Mouse (Mus musculus) urinary bladder, adult 2 months (tissue): ENCODE data around the gene Prmt2. TPM values are rescaled to one million over a fixed set of nuclear protein-coding genes. Genes with fewer than 3 reads are reported as not detected.

Source experiments
- DNase-seq: peaks from one replicate; pipeline ENCODE4 v3.0.0; 2022; ENCODE audit warnings: low spot score
- polyA plus RNA-seq: library from polyadenylated mRNA; depleted of rRNA; stranded (reverse); fragments of >200 nt; gene quantifications from 2 replicates; pipeline ENCODE4 v1.2.3, GENCODE M21; 2012; rRNA removed

Prmt2 gene
- 44.5 and 49.6 TPM in 2 replicates for polyA plus RNA-seq

DNA sequence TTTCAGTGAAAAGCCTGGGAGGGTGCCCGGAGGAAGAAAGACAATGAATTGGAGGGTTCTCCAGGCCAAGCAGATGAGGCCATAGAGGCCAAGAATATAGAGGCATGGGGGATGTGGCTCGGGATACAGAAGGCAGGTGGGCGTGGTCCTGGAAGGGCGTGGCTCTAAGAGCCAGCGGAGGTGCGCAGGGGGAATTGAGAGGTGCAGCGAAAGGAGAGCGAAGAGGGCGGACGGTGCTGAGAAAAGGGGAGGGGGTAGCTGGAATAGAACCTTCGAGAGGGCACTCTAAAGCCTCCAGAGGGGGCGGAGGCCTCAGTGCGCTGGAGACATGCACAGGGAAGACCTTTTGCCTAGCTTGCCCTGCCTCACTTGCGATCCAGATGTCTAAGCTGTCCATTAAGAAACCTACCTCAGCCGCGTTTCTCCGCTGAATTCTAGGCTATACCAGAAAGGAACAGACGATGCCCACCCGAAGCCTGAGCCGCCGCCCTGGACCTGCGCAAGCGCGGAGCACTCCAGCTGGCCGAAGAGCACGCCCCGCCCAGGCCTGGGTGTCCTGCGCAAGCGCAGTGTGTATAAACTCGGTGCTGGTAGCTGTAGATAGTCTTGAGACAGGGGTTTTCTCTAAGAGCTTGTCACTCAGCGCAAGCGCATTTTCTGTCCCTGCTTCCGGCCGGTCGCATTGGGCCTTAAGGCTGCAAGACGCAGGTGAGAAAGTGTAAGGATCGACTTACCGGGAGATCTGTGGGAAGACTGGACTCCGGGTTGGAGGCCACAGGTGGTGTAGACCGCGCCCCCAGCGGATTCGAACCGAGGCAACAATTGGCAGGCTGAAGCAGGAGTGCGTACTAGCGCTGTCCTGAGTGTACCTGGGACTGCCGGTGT lies at the start of gene Prmt2:
Gene Prmt2 (minus strand): TSS at position 525 of the 885 bp plus-strand sequence.
- DNase-seq, result peak; percentile 82

DNA sequence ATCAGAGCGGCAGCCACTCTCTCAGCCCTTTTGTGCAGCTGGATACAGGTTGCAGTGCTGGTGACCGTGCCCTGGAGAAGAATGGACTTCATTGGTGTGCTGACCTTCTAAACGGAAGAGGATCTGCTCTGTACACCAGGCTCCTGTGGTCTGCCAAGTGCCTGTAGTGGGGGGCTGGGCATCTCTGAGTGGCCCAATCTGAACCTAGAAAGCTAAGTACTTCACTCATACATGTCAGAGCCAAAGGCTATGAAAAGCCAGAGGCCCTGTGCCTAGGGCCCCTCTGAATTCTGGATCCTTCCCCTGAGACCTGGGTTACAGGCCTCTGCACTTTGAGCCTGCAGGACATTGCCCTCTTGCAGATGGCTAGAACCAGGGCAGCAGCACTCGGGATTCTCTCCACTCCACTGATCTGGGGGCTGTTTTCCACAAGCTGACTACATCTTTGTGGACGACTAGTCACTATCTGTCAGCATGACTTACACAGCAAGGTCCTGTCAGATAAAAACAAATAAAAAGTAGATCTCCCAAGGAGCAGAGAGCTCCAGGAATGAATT lies 41.0 kb upstream of the Prmt2 start:
- no peak for DNase-seq

DNA sequence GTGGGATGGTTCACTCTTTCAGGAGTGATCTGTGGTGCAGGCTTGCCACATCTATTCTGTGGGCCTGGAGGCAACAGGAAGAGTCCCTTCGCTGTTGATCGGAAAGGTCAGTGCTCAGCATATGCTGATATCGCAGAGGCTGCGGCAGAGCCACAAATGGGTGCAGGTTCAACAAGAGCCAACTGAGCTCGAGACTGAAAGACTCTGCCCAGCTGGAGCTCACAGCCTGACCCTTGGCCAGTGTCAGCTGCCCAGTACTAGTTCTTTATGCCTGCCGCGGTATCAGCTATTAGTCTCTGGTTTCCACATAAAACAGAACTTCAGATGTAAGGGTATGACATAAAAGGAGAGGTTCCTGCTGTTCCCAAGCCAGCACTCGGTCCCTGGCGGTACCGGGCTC lies 37.6 kb upstream of the Prmt2 start:
- DNase-seq, result no peak

DNA sequence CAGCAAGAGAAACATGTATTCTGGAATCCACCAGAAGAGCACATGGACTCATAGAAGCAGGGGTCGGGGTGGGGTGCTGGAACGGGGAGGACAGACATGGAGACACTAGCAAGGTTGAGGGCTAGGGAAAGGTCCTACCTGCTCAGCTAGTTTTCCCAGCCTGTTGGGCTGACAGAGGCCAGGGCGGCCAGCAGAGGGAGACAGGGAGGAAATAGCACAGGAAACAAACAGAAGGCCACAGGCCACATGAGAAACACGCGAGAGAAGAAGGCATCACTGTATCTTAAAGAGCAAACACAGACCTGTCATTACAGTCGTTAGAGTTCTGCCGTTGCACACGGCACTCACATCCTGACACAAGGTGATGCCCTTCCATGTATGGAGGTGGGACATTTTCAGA lies 33.6 kb upstream of the Prmt2 start:
- no peak for DNase-seq

DNA sequence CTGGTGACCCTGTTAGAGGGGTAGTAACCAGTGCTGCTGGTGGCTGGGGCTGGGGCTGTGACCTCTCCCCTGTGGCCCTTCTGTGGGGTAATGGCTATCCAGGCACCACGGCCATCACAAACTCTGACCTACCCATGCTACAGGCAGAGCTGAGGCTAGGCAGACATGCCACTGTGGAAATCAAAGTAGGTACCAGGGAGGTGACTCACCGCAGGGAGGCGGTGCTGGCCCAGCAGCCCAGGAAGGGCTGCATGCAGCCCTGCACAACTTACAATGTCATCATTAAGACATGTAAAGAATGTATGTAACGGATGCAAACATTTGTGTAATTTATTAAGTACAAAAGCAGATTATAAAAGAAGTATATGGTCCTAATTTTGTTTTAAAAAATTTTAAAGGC lies 24.8 kb upstream of the Prmt2 start:
- no peak for DNase-seq

DNA sequence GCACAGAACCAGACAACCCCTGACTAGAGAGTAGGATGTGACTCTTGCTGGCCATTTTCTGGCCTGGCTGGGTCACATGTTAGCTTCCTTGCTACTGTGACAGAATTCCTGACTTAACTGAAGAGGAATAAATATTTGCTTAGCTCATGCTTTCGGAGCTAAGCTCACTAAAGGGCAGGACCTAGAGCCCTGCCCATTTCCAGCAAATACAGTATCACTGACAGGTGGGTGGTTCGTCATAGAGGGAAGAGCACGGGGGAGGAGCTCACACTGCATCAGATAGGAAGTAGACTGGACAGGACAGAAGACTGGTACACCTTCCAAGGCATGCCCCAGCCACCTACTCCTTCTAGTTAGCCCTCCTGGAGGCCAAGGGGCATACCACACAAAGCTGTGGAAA lies 23.8 kb upstream of the Prmt2 start:
- no peak for DNase-seq

DNA sequence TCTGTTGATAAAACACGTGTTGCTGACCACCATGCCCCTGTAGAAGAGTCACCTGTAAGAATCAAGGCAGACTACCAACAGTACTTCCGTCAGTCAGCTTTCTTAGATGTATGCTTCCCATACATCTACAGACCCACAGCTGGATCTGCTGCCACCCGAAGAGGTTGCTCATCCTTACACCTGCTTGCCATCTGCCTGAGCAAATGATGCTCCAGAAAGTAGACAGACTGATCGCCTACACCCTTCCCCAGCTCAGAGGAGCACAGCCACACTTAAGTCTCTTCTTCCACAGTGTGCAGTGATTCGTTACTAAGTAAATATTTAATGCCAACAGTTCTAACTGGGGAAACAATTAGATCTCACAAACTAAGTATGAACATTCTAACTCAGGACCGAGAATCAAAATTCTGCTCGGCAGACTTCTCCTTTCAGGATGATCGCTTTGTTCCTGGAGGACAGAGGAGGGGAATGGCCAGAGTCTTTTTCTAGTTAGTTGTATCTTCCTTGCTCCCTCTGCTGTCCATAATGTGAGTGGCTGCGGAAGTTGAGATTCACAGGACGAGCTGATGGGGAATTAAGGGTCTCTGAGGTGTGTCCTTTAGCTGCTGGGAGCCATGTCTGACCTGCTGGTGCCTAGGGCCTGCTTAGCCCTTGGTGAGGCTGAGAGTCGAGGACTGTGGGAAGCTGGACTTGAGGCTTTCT lies 22.8 kb upstream of the Prmt2 start:
- DNase-seq, result no peak

DNA sequence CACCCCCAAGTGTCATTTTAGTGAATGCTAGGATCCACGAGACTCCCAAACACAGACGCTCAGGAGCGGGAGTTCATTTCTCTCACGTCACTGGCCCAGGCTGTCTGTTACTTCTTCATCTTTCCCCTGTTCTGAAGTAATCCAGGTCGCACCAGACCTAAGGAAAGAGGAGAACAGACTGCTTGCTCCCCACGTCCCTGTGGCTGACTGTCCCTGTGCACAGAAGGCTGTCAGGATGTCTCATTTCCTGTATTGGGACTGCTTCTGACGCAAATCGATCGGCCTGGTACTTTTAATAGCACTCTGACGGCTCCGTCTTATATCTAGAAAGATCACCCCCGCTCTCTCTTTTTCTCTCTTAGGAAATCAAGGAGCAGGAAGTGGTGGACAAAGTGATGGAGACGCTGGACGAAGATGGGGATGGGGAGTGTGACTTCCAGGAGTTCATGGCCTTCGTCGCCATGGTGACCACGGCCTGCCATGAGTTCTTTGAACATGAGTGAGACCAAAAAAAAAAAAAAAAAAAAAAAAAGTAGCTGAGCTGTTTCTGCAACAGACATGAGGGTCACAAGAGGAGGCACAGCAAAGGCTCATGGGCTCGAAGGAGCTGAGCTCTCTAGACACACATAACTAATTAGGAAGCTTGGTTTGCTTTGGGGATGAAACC lies 22.0 kb upstream of the Prmt2 start:
- no peak for DNase-seq

DNA sequence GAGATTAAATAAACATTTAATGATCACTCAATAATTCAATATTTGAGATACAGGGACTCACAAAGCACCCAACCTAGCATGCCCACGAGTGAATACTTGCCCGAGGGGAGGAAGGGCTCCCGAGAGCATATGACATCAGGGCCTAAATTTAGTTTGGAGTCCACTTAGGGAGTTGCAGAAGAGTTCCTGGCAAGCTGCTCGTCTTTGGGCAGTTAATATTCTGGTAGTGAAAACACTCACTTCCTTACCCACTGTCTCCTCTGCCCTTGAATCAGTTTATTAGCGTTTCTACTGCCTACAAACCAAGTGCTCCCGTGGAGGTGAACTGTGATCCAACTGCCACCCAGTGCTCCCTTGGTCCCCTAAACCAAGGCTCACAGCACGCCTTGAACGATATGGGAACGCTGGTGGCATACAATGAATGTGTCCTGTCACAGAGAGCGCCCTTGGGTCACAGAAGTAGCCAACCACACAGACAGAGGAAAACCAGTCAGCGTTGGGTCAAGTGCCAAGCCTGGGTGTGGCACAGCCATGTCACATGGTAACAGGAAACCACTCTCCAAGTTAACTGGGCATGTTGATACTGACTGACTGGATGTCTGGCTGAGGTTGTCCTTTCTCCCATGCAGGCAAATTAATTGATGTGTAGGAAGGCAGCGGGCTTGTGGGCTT lies 20.2 kb upstream of the Prmt2 start:
- no peak for DNase-seq

DNA sequence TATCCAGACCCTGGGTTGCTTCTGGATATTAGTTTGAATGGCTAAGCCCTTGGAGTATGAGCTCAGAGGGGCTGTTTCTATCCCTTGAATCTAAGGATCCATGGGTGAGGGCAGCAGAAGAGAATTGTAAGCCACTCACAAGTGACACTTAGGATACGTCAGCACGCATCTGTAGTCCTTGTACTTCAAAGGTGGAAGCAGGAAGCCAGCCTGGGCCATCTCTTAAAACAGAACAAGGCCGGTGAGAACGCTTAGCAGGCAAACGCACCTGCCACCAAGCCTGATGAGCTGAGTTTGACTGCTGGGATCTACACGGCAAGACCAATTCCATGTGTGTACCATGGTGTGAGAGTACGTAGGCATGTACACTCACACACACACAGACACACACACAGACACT lies 19.6 kb upstream of the Prmt2 start:
- DNase-seq, result no peak

DNA sequence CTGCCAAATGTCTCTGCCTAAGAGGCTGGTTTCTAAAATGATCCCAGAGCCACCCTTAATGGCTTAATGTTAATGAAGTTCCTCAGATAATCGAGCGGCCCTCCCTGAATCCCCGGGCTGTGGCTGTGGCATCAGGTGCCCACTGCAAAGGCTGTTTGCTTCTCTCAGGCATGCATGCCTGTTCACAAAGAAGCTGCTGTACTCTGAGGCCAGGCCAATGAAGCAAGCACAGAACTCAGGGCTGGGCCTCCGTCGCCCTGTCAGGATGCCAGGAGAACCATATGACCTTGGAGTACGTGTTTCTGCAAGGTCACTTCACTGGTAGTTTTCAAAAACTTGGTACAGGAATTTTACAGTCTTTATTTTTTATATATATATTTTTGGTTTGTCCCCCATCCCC lies 18.0 kb upstream of the Prmt2 start:
- peak; percentile 10 for DNase-seq

DNA sequence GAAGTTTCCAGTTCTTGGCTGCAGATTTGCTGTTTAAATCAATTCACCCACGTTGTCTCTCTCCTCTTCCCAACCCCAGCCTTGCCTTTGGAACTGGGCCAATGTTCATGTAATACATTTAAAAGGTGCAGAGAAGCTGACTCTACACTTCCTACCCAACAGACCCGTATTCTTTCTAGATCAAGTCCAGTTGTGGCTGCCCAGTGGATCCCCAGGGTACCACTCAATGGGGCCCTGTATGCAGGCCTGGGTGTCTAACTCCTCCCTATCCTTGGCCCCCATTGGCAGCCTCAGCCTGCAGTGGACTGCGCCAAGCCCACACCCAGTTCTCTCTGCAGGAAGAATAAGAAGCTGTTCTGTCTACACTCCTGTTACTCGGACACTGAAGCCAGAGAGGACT lies 15.9 kb upstream of the Prmt2 start, which contains the start of gene S100b:
Gene S100b (plus strand): TSS at position 318 of the 400 bp plus-strand sequence.
- DNase-seq, result peak; percentile 32

DNA sequence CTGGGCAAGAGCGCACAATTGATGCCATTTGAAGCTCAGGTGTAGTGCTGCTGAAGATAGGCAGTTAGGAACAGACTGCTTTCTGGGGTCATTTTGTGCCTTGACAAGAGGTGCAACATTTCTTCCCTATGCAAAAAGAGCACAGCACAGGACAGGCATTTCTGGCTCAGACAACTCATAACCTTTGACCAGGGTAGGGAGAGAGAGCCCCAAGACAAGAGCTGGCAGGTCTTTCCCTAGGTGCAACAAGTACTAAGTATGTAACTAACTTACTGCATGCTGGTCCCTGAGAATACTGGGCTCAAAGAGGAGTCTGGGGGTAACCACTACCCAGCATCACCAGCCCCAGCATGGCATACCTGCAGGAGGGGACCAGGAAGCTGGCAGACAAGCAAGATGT lies 15.4 kb upstream of the Prmt2 start:
- DNase-seq, result peak; percentile 9

DNA sequence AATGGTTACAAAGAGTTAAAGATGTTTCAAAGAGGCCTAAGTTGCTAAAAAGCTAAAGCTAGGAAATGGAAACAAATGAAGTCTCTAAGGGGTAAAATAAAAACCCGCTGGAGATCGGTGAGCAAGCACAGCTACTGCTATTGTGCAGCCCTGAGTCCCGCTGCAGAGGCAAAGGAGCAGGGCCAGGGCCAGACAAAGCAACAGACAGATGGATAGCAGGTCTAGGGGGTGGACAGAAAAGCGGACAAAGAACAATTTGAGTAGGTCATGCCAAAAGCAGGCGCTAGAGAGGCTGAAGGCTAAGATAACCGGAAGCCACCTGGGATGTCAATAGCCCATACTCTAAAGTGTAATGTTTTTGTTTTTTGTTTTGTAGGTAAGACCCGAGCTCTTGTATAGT lies 13.2 kb upstream of the Prmt2 start:
- no peak for DNase-seq

DNA sequence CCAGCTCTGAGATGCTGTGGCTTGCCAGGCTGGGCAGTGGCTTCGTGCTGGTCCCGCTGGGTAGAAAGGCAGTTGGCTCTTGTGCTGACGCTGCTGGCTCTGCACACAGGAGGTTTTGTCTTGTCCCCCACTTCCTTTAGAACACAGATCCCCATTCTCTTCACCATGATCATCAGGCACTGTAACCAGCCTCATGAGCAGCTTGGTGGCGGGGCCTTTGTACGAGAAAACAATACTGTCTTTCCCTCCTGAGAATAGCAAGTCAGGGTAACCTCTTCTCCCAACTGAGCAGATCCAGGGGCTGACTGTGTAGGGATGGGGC lies 10.9 kb upstream of the Prmt2 start:
- DNase-seq, result no peak

DNA sequence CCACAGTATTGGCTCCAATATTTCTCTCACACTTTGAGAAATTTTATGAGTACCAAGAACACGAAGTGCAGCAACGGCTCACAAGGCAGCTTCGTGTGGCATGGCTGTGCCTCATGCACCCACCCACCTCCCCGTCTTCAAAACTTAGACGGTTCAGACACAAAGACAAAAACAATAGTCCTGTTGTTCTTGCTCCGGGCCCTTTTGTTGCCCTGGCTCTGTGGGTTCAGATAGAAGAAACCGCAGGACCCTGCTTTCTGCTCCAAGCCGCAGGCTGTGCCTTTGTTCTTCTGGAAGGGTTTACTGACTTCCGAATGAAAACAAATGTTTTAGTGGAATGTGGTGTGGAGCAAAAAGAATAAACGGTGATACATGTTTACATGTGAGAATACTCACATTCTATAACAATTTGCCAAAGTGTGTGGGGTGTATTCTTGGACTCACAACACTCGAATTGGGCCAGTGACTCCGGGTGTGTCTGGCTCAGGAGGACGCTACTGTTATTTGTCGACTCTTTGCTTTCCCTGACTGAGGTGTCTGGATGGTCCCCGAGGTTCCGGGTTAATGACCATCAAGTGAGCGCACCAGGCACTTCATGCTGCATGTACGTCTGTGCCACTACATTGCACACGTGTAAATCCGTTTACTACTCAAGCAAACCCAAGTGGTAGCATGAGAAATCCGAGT lies 10.4 kb upstream of the Prmt2 start:
- no peak for DNase-seq

DNA sequence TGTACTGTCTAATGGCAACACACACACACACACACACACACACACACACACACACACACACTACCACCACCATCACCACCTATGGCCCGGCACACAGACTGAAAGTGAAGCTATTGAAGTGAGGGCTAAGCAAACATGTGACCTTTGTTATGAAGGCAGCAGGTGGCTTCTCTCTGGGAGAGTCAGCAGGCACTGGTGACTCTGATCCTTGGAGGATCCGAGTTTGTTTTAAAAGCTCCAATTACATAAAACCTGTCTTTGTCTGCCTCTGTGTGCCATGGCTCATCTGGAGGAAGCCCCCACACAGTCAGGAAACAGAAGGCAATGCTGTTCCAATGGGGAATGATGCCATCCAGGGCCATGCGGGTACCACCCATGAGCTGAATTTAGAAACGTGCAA lies 8.9 kb upstream of the Prmt2 start:
- DNase-seq, result no peak

DNA sequence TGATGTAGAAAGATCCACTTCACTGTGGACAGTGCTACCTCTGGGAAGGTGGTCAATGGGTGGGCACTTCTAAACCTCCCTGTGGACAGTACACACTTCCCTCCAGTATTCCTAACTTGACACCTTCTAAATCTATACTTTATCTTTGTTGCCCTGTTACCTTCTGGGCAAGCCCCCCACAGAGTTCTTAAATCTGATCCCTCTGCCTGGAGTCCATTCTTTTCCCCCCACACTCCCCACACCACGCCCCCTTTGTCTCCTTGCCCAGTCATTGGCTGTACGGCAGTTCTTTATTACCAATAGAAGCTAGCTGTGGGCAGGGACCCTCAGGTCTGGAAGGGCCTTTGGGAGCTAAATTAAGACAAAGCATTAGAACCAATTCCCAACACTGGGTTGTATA lies 7.4 kb upstream of the Prmt2 start:
- DNase-seq, result no peak

DNA sequence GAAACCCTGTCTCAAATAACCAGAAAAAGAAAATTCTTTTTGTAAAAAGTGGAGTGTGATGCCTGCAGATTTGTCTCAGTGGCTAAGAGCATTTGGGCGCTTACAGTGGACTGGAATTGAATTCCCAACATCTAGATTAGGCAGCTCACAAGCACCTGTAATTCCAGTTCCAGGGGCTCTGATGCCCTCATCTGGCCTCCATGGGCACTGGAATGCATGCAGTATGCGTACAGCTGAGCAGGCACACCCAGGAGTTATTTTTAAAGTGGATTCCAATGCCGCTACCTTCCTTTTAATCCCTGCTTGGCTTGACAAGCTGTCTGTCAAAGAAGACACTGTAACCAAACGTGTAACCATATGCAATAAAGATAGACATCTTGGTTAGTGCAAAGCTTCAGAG lies 1.7 kb upstream of the Prmt2 start:
- no peak for DNase-seq

DNA sequence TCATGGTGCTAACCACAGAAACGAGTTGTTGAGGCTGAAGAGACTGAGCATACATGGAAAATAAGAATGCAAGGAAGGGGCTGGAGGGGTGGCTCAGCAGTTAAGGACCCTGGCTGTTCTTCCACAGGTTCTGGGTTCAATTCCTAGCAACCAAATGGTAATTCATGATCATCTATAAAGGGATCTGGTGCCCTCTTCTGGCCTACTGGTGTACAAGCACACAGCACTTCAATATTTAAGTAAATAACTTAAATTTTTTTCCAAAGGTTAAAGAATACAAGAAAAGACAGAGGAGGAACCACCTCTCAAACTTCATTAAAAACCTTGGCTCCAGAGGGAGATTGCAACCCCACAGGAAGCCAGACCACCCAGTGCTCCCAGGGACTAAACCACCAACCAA lies 8.0 kb downstream of the Prmt2 start:
- DNase-seq, result no peak

DNA sequence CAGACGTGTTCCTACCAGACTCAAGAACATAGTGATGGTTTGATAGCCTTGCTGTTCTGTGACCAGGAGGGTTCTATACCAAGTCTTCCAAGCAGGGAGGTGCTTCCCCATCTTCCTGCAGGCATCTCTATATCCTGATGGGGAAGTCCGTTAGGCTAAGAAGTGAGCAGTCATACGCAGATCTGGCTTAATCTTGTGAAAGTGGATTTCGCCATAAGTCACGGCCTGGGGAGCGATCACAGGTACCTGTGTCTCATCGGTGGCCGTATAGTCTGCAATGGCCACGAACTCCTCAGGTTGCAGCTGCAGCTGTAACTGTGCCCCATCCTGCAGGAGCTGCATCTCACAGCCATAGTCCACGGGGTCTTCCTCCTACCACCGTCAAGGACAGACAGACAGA lies 11.7 kb downstream of the Prmt2 start:
- DNase-seq, result no peak
